Mouse (Mus musculus) kidney, adult 2 months (tissue): ENCODE measurements around the gene Gmds. TPM values are rescaled to one million over a fixed set of nuclear protein-coding genes. Genes with fewer than 3 reads are reported as not detected.

ENCODE experiments used
- DNase-seq: peaks from one replicate; pipeline ENCODE4 v3.0.0; 2021
- H3K27ac ChIP-seq: fragments of 200-500 bp; 2 replicates; pipeline ENCODE4 v1.5.1; 2012; ENCODE audit warnings: low read depth, low read length, control low read depth, inconsistent platforms; ENCODE audit not compliant: insufficient read depth
- H3K27me3 ChIP-seq: fragments of 200-500 bp; replicated peaks from 2 replicates; pipeline ENCODE4 v1.6.1; 2012; ENCODE audit warnings: mild to moderate bottlenecking, moderate library complexity, low read length, inconsistent platforms; ENCODE audit not compliant: control insufficient read depth, insufficient read depth
- H3K36me3 ChIP-seq: fragments of 200-500 bp; 2 replicates; pipeline ENCODE4 v1.6.1; 2012; ENCODE audit warnings: mild to moderate bottlenecking, moderate library complexity, low read length, inconsistent platforms; ENCODE audit not compliant: control insufficient read depth, insufficient read depth
- H3K4me1 ChIP-seq: fragments of 200-500 bp; 2 replicates; pipeline ENCODE4 v1.6.1; 2011; ENCODE audit warnings: low read length; ENCODE audit not compliant: control insufficient read depth, insufficient read depth
- H3K4me3 ChIP-seq: fragments of 200-500 bp; 2 replicates; pipeline ENCODE4 v1.5.1; 2011; ENCODE audit warnings: mild to moderate bottlenecking, low read depth, low read length, control low read depth; ENCODE audit not compliant: insufficient read depth
- CTCF ChIP-seq: fragments of 200-500 bp; conservative IDR thresholded peaks from 2 replicates; pipeline ENCODE4 v1.5.1; 2011; ENCODE audit warnings: low read depth, mild to moderate bottlenecking, control low read depth, low read length, moderate library complexity, mixed read lengths; ENCODE audit not compliant: insufficient read depth, insufficient read length
- POLR2A ChIP-seq: fragments of 200-500 bp; IDR thresholded peaks from one replicate; pipeline ENCODE4 v1.6.1; 2011; ENCODE audit warnings: low read depth, low read length, control low read depth
- WGBS: fragments of 180-500 bp; shearing (Covaris S2); methylation state at CpG from one replicate; pipeline ENCODE4 v1.1.7; 2018; 5-methylcytosine and 5-hydroxymethylcytosine counted together
- polyA plus RNA-seq: library from polyadenylated mRNA; depleted of rRNA; stranded (reverse); fragments of >200 nt; gene quantifications from 2 replicates; pipeline ENCODE4 v1.2.3, GENCODE M21; 2012

Gene Gmds
- polyA plus RNA-seq, 1 experiment = 15.7 TPM

- no peak for TF ChIP-seq POLR2A
- TF ChIP-seq CTCF = no peak
- 34% methylated on average over 31 of the region's 31 CpGs for WGBS
- peak; percentile 28 for DNase-seq
- no peaks in the 10 kb centered on the region for H3K36me3 ChIP-seq
- peaks cover 4% of the 10 kb centered on the region; the same call in 1 of the 2 replicates for H3K27me3 ChIP-seq
- H3K4me1 ChIP-seq = no peaks in the 10 kb centered on the region
- H3K4me3 ChIP-seq = no peak overlapping the region
- no peak overlapping the region for H3K27ac ChIP-seq
These were observed 535.1 kb downstream of the Gmds start for GRCm38 (mm10) chr13:31803166-31804093.

- Histone ChIP-seq H3K27me3 (peaks cover 3% of the 10 kb centered on the region; the same call in 1 of the 2 replicates), H3K4me3 (no peak overlapping the region), H3K27ac (no peak overlapping the region), H3K36me3 (no peaks in the 10 kb centered on the region), H3K4me1 (no peaks in the 10 kb centered on the region)
- 46% methylated on average over 5 of the region's 5 CpGs for WGBS
- TF ChIP-seq CTCF = no peak
- TF ChIP-seq POLR2A = no peak
- peak; percentile 42 for DNase-seq
These were observed 536.1 kb downstream of the Gmds start for GRCm38 (mm10) chr13:31802447-31802846.

GRCm38 (mm10) chr13:31801703-31802305 is 536.7 kb downstream of the Gmds start:
- no peak overlapping the region for H3K4me3 ChIP-seq
- WGBS = 26% methylated on average over 25 of the region's 25 CpGs
- DNase-seq = peak; percentile 7
- H3K27ac ChIP-seq = no peak overlapping the region
- H3K4me1 ChIP-seq = no peaks in the 10 kb centered on the region
- no peaks in the 10 kb centered on the region for H3K36me3 ChIP-seq
- TF ChIP-seq POLR2A (no peak), CTCF (no peak)
- H3K27me3 ChIP-seq = peaks cover 2% of the 10 kb centered on the region; the same call in 1 of the 2 replicates

GRCm38 (mm10) chr13:31800581-31801576 is 537.7 kb downstream of the Gmds start:
- no peak overlapping the region for H3K27ac ChIP-seq
- no peak overlapping the region for H3K4me3 ChIP-seq
- TF ChIP-seq POLR2A (no peak), CTCF (peak; percentile 81)
- H3K4me1 ChIP-seq = no peaks in the 10 kb centered on the region
- H3K36me3 ChIP-seq = no peaks in the 10 kb centered on the region
- H3K27me3 ChIP-seq = no peaks in the 10 kb centered on the region
- WGBS = 4% methylated on average over 43 of the region's 43 CpGs
- DNase-seq = peak; percentile 88

GRCm38 (mm10) chr13:31798075-31798474 is 540.5 kb downstream of the Gmds start:
- DNase-seq = no peak
- 58% methylated on average over 9 of the region's 9 CpGs for WGBS
- Histone ChIP-seq H3K27ac (no peak overlapping the region), H3K36me3 (no peaks in the 10 kb centered on the region), H3K27me3 (0 out of 2 replicates have a peak, but pooled peaks cover 1% of the 10 kb centered on the region), H3K4me3 (no peak overlapping the region), H3K4me1 (no peaks in the 10 kb centered on the region)
- TF ChIP-seq POLR2A (no peak), CTCF (no peak)

GRCm38 (mm10) chr13:31797346-31797745 is 541.2 kb downstream of the Gmds start:
- WGBS = 80% methylated on average over 10 of the region's 10 CpGs
- no peak overlapping the region for H3K27ac ChIP-seq
- H3K27me3 ChIP-seq = 0 out of 2 replicates have a peak, but pooled peaks cover 1% of the 10 kb centered on the region
- no peak for DNase-seq
- no peak for TF ChIP-seq CTCF
- TF ChIP-seq POLR2A = no peak
- H3K4me1 ChIP-seq = no peaks in the 10 kb centered on the region
- H3K36me3 ChIP-seq = no peaks in the 10 kb centered on the region
- no peak overlapping the region for H3K4me3 ChIP-seq
